Mouse (Mus musculus) brain, embryonic 14.5 days (tissue): ENCODE data around the gene Arhgef38. TPM values are rescaled to one million over a fixed set of nuclear protein-coding genes. Genes with fewer than 3 reads are reported as not detected.

Experiments used
- DNase-seq: peaks from one replicate; pipeline ENCODE4 v3.0.0-alpha.2; 2011; ENCODE audit warnings: low read depth
- CTCF ChIP-seq: fragments of 200-500 bp; IDR thresholded peaks from 2 replicates; pipeline ENCODE4 v1.5.1; 2012; ENCODE audit warnings: inconsistent platforms, mild to moderate bottlenecking, moderate library complexity, borderline replicate concordance; ENCODE audit not compliant: insufficient read depth, insufficient read length; ENCODE audit errors: extremely low read depth
- POLR2A ChIP-seq: fragments of 200-500 bp; IDR thresholded peaks from 2 replicates; pipeline ENCODE4 v1.6.1; 2012; ENCODE audit warnings: mild to moderate bottlenecking, inconsistent platforms, borderline replicate concordance; ENCODE audit not compliant: poor library complexity, insufficient read depth, insufficient read length, severe bottlenecking; ENCODE audit errors: extremely low read depth
- polyA plus RNA-seq: library from polyadenylated mRNA; depleted of rRNA; stranded (reverse); fragments of >200 nt; gene quantifications from 2 replicates; pipeline ENCODE4 v1.2.3, GENCODE M21; 2012

Arhgef38 gene
- polyA plus RNA-seq, 1 experiment: 0.05 TPM

GRCm38 (mm10) chr3:133213434-133214114 is 21.2 kb downstream of the Arhgef38 start:
- DNase-seq: no peak
- no peak for TF ChIP-seq POLR2A
- no peak for TF ChIP-seq CTCF

DNA sequence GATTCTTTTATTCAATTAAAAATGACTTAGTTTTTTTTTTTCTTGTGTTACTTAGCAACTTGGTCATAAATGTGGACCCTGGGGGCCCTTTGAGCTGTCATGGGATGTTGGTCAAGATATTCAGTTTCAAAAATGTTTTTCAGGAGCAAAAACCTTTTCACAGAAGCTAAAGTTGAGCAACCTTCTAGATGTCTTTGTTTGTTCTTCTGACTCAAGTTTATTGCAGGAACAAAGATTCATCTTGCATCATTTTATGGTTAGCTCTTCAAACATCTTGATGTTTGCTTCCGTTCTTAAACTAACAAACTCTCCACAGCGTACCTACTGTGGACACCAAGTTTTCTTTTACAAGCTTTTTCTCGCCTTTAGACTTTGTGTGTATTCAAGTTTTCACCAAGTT is 23.4 kb downstream of the Arhgef38 start:
- DNase-seq: no peak
- TF ChIP-seq CTCF: no peak
- TF ChIP-seq POLR2A: no peak

DNA sequence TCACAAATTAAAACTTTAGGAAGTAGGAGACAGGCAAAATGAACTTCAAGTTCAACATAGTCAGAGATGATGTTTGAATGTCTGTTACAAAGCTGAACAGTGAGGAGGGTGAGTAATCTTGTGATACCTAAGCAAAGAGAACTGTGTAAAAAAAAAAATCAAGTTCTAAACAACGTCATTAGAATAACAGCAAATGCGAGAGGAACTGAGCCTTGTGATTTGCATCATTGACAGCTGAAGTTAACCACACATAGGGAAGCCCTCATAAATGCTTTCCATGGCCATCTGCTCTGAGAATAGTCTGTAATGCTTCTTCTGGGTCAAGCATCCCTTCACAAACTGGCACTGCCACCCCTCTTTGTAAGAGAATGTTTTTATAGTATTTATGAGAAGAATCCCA is 31.0 kb downstream of the Arhgef38 start:
- DNase-seq: no peak
- no peak for TF ChIP-seq POLR2A
- no peak for TF ChIP-seq CTCF

GRCm38 (mm10) chr3:133202171-133202570 is 32.6 kb downstream of the Arhgef38 start:
- TF ChIP-seq POLR2A: no peak
- no peak for TF ChIP-seq CTCF
- DNase-seq: no peak

DNA sequence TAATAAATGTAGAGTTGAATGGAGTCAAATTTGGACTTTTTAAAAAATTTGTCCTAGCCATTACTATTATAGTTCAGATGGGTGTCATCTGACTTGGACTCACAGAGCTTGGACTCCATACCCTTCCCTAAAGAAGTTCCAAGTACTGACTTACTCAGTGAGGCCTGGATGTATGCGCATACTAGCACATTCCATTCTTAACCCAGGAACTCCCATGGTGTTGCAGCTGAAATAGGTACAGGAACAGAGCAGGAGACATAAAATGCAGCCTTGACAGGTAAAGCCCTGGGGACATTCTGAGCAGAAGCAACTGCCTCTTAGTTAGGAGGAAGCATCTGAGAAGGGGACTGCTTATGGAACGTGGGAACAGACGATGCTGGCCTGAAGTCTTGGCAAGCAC is 45.8 kb downstream of the Arhgef38 start:
- no peak for TF ChIP-seq CTCF
- TF ChIP-seq POLR2A: no peak
- peak; percentile 14 for DNase-seq

DNA sequence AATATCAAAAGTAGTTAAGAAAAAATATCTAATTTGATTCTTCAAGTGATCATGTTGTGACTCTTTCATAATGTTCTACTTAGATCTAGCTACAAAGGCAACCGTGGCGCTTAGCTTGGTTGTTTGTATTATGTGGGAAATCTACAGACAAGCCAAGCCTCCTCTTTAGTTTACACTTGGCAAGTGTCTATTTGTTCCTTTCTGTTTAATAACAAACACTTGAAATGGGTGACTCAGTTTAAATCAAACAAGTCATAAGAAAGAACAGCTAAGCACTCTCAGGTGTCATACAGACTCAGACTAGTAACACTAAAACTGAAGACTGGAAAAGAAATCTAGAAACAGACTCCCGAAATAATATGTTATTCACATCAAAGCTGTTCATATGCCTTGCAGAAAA is 47.2 kb downstream of the Arhgef38 start:
- no peak for TF ChIP-seq POLR2A
- no peak for TF ChIP-seq CTCF
- no peak for DNase-seq

DNA sequence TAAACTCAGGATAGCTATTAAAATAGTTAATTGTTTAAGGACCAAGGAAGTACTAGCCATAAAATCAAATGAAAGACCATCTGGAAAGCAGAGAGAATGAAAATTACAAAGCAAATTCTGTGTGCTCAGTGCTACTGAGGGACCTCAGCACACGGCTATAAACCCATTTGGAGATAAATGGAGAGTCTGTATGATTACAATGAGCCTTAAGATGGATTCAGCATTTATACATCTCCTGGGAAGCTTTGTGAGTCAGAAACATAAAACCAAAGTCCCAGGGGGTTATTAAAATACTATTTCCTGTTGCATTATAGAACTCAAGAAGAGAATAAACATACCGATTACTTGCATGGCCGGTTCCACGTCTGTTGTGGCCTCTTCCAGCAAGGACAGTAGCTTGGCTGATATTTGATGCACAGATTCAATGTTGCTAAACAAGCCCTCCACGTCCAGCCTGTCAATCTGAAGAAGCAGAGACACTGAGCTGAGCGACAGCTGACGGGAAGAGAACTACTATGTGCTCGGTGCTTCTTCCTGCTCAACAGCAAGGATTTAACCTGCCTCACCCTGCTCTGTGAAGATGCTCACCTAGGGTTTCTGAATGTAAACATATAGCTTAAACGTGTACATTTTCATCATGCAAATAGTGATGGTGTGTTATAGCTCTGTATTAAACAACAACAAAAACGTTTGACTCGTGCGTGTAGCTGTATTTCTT is 58.6 kb downstream of the Arhgef38 start:
- TF ChIP-seq CTCF: no peak
- TF ChIP-seq POLR2A: no peak
- no peak for DNase-seq

DNA sequence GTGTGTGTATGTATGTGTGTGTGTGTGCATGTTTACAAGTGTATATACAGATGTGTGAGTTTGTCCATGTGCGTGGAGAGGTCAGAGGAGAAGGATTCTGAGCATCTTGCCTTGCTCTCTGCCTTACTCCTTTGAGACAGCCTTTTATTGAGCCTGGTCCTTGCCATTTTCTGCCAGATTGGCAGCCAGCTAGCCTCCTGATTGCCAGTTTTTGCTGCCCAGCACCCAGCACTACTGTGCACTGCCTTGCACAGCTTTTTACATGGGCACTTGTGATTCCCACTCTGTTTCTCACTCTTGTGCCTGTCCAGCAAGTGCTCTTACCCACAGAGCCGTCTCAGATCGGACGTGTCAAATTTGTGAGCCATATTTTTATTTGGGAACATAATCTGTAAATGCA is 62.5 kb downstream of the Arhgef38 start:
- no peak for DNase-seq
- TF ChIP-seq CTCF: no peak
- no peak for TF ChIP-seq POLR2A

DNA sequence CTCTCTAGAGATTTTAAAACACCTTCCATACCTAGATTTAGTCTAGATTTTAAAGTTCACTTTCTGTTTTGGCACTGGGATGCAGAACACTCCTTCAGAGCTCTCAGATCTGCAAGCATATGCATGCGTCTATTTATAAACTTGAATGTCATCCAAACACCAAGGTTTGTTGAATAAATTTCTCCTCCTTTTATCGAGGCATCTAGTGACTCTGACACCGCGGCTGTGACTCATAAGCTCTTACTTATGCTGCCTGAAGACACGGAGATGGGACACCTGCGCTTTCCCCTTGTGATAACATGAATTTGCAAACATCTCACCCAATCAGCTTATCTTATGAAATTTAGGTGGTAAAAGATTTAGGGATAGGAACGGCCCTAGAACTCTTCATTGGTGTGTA is 65.0 kb downstream of the Arhgef38 start:
- TF ChIP-seq POLR2A (no peak), CTCF (no peak)
- DNase-seq: peak; percentile 53

- TF ChIP-seq POLR2A: no peak
- TF ChIP-seq CTCF: no peak
- DNase-seq: no peak
Observed at GRCm38 (mm10) chr3:133167550-133167949, 67.2 kb downstream of the Arhgef38 start.

- TF ChIP-seq POLR2A (no peak), CTCF (no peak)
- no peak for DNase-seq
Observed at GRCm38 (mm10) chr3:133165130-133165529, 69.6 kb downstream of the Arhgef38 start.
